Mouse (Mus musculus): ENCODE measurements around the gene Shb.
"Not testable (repeated sequence)": the region's sequence is repeated elsewhere in the genome, so short reads cannot be mapped to it uniquely, and the experiment has no call there.

DNA sequence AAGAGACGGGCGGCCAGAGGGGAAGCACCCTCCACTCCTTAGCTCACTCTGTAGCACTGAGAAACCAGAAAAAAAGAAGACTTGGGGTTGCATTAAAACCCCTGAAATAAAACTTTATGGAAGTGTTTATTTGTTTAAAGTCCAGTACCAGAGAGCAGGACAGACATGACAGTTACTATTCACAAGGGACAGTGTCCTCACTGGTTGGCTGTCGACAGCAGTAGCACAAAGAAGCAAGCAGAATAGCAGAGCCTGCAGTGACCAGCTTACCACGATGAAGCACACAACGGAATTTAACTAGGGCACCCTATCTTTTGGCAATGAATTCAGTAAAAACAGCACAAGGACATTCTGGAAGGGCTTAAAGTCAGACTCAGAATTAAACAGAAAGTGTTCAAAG, 134.0 kb downstream of the Shb start:
- TF ChIP-seq BHLHE40 (IDR thresholded peaks at IDR 0.05; ENCODE audit: low read depth, low read length); TCF12 (IDR thresholded peaks at IDR 0.05; ENCODE audit: low read depth, low read length); ETS1 (conservative IDR thresholded peaks at IDR 0.05; ENCODE audit: low read depth, low read length); CTCF (conservative IDR thresholded peaks at IDR 0.05 in 1 of 2, IDR thresholded peaks at IDR 0.05 in 1 of 2; ENCODE audit: low read depth in 2 of 2, low read length in 2 of 2); JUND (conservative IDR thresholded peaks at IDR 0.05; ENCODE audit: low read depth, low read length); ZC3H11A (IDR thresholded peaks at IDR 0.05; ENCODE audit: low read depth, low read length); USF2 (conservative IDR thresholded peaks at IDR 0.05; ENCODE audit: low read depth, low read length); POLR2A (IDR thresholded peaks at IDR 0.05; ENCODE audit: low read depth, low read length); ZNF384 (IDR thresholded peaks at IDR 0.05; ENCODE audit: low read depth, low read length): not testable (repeated sequence)

Measured in CH12.LX (cell line).